Mouse (Mus musculus): ENCODE results near the gene Med13.
"Not testable (repeated sequence)": the region's sequence is repeated elsewhere in the genome, so short reads cannot be mapped to it uniquely, and the experiment has no call there.

The Med13 gene

DNA sequence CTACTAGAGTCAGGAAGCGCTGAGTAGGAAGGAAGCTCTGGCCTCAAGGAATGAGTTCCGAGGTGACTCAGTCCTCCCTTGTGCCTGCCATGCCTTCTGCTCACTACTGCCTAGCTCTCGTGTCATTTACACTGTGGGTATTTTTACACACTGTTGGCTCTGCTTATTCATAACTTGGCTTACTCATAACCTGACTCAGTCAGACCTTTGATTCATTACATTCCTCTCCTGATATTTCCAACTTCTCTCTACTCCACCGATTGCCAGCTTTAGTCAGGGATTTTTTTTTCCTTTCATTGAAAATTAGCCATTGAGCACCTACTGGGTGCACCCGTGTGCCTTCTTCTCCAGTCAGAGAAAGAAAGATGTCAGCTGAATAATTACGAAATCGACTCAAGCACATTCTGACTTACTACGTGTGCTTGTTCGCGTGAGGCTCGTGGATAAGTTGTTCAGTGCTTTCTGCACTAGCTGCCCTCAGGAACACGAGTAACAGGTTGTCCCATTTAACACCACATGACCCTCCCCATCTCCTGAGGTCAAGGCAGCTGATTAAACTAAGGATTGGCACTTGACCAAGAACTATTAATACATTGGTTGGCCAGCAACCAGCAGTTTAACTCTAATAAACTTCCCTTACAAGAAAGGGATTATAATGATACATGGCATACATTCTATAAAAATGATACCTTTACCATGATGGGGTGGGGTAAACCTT, 23.3 kb upstream of the Med13 start:
- no peak for DNase-seq (ENCODE audit: low read depth, low spot score)

DNA sequence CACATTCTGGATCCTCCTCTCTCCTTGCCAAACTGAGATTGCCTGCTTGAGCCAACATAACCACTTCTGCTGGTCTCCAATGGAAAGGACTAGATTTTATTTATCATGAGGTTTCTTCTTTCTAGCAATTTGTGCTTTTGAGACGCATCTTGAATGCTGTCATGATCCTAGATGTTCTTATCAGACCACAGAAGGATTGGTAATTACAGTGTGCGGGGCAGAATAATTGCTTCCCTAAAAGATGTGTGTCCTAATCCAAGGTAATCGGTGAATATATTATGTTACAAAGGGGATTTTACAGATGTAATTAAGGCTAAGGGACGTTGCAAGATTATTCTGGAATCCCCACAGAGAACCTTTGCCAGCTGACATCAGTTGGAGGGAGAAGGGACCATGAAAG, 21.6 kb upstream of the Med13 start:
- no peak for DNase-seq (ENCODE audit: low read depth, low spot score)

DNA sequence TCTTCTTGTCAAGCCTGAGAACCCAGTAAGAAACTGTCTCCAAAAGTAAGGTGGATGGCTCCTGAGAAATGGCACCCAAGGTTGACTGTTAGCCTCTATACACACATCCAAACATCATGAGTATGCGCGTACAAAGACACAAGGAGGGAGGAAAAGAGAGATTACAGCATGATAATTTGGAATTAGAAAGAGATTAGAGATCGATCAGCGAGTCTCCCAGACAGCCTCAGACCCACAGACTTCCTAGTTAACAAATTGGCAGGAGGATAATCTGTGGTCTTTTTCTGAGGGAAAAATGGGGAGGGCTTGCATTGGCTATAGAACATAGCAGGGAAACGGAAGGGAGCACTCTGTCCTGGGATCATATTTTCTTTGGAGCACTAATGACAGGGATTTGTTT, 20.4 kb upstream of the Med13 start:
- DNase-seq (ENCODE audit: low read depth, low spot score): no peak

DNA sequence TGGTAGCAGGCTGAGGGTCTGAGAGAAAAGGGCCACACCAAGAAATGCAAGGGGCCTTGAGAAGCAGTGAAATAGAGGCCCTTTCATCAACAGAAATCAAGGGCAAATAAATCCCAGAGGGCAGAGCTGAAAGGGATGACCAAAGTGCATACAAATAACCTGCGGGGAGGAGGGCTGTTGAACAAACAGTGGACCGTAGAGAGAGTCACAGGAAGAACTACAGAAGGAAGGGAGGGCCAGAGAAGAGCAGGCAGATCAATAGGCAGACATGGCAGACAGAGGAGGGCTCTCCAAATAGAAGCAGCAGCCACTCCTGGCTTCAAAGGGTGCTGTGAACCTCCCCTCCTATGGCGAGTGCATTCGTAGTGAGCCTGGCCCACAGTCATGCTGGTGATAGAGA, 19.3 kb upstream of the Med13 start:
- DNase-seq (ENCODE audit: low read depth, low spot score): no peak

DNA sequence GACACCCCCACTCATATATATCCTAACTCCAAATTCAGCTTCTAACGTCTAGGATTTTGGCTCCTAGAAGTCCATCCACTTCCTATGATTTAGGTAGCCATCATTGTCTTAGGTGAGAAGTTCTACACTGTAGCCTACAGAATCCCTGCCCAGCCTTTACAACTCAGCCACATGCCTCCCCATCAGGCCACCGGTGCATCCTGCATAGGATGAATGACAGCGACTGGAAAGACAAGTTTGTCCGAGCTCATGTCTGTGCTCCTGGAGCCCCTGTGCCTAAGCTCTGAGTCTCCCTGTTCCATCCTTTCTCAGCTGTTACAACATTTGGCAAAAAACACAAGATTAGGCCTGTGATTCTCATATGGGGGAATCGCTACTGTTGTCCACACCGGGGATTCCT, 17.7 kb upstream of the Med13 start:
- DNase-seq (ENCODE audit: low read depth, low spot score): no peak

DNA sequence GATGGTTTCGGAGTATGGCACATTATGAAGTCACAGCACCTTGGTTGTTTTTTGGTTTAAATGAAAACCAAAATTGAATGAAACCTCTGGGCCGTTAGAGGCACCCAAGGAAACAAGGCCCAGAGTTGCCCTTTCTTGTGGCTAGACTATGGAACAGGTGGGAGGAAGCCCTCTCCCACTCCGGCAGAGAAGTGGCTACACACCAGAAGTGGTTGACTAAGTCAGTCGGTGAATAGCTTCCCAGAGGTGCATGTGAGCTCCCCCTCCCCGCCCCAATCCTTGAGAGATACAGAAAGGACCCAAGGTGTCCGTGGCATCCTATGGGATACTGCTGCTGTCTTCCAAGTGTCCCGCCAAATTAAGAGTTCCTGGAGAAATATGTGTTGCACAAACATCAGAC, 13.9 kb upstream of the Med13 start:
- no peak for DNase-seq (ENCODE audit: low read depth, low spot score)

DNA sequence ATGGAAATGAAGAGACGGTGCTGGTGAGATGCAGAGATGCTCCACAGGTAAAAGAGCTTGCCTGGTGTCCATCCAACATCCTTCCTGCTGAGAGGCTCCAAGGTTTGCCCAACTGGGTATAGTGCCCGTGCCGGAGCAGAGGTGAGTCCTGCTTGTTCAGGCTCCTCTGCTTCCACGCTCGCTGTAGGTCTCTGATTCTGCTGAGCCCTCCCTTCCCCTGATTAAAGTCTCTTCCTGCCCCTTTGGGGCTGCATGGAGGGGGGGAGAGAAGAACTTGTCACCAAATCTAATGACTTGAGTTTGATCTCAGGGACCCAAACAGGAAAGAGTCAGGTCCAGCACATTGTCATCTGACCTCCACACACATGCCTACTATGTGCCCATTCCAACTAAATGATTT, 12.5 kb upstream of the Med13 start:
- DNase-seq (ENCODE audit: low read depth, low spot score): no peak

DNA sequence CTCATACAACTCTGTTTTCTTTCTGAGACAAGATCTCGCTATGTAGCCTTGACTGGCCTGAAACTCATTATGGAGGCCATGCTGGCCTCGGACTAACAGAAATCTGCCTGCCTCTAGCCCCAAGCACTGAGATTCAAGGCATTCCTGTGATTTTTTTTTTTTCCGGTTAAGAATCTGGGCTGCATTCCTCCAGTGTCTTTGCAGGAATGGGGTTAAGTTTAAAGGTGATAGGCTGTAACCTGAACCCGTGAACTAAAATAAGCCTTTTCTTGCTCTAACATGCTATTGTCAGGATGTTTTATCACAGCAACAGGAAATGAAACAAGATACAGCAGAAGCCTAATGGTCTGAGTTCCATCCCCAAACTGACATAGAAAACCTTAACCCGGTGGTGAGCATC, 11.6 kb upstream of the Med13 start:
- DNase-seq (ENCODE audit: low read depth, low spot score): peak; percentile 45

DNA sequence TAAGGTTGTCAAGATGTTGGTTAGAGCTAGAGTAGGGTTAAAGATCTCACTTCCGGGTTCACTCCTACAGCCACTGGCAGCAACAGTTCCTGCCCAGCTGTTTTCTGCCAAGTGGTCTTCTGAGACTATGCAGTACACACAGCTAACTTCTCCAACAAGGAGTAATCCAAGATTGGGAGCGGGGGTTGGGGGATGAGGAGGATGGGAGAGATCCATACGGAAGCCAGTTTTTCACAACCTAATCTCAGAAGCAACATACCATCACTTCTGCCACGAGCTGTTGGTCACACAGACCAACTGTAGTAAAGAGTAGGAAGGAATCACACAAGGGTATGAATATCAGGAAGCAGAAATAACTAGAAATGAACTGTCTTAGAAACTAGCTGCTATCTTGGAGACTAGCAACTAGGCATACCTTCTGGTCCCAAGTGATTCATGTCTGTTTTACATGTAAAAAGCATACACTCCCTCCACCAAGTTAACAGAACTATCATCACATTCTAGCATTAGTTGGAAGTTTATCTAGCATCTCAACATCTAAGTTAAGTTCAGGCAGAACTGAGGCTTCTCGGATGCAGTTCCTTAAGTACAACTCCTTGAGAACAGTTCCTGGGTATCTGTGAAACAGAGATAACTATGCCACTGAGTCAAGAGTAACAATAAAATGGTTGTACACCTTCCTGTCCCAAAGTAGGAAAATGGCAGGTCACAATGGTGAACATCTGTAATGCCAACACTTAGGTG, 7.5 kb upstream of the Med13 start:
- no peak for DNase-seq (ENCODE audit: low read depth, low spot score)

DNA sequence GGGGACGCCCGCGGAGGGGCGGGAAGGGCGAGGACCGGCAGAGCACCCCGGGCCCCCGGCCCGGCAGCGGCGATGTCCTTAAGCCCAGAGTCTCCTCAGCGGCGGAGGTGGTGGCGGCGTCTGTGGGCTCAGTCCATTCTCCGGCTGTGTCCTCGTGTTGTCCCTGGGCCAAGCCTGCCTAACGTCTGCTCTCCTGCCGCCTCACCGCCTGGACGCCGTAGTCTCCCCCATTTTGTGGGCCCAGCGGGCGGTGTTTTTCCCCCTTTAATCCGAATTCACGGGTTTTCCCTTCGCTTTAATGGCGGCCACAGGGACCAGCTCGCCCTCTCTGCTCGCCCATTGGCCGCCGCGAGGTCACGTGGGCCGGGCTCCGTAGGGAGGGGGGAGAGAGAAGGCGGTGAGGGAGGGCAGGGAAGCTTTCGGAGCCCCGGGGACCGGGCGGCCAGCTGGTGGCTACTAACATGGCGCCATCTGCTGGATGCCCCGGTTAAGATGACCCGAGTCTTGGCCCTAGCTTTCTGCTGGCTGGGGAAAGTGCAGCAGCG, 654 bp upstream of the Med13 start:
- peak; percentile 98 for DNase-seq (ENCODE audit: low read depth, low spot score)

DNA sequence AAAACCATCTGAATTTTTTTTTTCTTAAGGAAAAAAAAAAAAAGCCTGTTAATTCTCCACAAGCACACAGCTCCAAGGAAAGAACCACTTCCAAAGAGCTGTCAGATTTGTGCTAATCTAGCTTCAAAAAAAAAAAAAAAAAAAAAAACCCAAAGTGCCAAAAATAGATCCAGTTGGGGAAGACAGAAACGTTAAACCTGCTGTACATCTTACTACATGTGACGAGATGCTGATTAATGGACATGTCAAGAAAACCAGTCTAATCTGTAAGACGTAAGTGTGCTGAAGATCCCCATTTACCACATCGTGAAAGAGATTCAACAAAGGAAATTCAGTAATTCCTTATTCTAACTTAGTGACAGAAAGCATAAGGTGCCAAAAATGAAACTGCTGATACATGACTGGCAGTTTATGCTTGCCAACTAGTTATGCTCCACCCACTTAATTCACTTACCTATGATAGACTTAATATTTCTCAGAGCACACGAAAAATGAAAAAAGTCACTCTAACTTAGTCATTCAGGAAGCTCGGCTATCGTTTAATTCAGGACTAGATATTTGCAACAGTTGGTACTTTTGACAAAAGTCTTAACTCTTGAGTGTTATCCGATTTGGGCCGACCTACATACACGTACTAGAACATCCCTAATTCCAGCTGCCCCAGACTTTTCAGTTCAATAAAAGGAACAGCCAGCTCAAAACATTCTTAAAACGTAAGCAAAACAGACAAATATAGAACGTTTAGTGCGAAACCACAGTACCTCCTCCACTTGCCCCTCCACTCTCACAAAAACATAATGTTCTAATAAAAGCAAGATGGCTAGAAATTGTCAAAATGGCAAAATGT, 1.2 kb downstream of the Med13 start:
- no peak for DNase-seq (ENCODE audit: low read depth, low spot score)

DNA sequence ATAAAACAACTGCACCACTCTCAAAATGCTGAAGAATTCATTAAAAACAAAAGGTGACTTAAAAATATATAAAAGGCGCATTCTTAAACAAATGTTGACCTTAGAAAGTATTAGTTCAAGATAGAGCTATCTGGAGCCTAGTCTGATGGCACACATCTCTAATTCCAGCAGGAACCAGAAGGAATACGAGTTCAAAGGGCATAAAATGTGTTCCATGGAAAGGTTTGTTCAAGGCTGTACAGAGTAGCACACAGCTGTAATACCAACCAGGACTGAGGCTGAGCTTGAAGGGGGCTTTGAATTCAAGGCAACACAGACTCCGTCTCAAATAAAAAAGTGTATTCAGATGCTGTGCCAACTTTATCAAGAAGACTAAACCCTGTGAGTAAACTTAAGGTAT, 3.8 kb downstream of the Med13 start:
- DNase-seq (ENCODE audit: low read depth, low spot score): no peak

DNA sequence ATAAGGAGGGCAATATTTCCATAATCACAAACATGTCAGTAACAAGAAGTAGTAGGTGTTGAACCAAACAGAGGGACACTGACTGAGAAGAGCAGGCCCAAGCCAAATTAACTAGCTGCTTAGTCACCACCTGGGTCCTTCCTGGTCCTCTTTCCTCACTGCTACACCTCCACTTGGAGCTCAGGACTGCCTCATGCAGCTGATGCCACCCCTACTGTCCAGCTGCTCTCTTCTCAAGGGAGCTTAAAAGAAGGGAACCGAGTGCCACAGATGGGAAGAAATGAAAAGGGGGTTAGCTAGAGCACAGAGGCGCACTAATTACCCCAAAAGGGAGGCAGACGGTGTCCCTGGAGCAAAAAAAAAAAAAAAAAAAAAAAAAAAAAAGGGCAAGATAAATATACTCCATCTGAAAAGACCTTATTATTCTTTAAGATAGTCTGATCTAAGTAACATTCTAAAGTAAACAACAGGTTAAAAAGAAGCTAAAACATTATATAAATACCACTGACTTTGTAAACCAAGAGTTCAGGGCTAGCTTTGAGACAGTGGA, 5.6 kb downstream of the Med13 start:
- no peak for DNase-seq (ENCODE audit: low read depth, low spot score)

DNA sequence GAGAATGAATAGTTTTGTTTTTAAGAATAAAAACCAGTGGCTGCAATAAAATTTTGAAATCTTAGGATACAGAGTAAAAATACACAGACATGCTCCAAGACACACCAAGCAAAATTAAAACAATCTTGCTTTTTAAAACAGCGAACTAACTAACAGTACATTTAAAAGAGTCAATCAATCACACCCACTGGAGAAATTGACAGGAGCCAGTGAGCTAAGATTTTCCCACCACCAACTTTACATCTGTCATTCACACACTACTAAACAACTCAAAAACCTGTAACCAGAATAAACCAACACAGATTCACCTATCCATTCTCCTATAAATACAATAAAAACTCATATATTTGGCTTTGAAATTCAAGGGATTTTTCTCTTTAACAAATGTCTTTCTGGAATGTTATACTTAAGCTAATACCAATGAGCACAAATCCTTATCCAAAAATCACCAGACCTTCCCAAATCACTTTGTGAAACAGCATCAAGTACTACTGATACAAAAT, 6.7 kb downstream of the Med13 start:
- DNase-seq (ENCODE audit: low read depth, low spot score): no peak

DNA sequence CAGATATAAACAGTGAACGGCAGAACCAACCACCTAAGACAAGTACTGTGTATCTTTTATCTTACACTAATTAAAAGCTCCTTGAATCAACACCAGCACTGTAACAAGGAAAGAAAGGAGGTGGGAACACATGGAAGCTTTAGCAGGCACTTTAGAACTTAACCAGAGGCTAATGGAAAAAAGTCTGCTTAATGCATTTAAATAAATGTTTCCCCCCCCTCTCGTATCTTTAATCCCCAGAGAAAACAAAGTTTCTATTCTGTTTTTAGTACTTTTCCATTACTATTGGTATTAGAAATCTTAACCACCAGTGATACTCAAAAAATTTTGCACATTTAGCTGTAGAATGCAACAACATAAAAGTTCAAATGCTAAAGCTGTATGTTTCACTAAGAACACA, 8.1 kb downstream of the Med13 start:
- DNase-seq (ENCODE audit: low read depth, low spot score): no peak

DNA sequence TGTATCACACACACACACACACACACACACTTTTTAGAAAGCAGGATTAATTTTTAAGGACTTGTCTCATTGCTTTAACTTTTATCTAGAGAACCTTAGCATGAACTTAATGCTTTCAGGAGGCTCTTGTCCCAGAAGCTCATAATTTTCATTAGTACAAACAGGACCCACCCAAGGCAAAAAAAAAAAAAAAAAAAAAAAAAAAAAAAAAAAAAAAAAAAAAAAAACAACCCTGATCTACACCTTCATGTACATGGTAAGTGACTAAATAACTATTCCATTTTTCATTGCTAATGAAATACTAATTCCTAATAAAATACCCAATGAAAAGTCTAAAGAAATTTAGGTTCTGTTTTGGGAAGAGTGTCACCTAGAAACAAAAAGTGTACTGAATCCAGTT, 8.5 kb downstream of the Med13 start:
- no peak for DNase-seq (ENCODE audit: low read depth, low spot score)

DNA sequence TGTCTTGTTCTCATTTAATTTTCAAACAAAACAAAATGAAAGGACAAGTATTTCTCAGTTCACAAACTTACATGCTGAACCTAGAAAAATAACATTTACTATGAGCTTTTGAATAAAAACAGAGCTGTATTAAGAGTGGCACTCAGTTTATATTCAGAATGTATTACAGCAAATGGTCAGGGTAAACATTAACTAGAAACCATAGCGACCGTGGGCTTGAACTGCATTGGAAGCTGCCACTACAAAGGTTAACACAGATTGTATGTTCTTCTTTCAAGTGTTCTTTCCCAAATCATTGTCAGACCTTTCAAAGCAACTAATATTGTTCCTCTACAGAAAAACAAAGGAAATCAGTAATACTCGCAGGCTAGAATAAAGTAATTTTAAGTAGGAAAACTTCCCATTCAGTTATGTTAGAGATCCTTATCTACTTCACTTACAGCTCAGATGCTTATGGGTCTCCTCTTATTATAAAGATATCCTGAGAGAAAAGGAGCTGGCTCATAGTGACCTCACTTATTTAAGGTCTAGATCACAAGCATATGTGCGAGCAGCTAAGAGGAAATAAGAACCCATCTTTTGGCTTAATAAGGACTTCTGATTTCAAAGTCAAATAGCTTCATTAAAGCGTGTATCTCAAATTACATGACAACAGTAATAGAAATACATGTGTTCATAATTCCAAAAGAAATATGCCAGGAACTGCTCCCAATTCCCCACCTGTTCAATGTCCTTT, 9.8 kb downstream of the Med13 start:
- no peak for DNase-seq (ENCODE audit: low read depth, low spot score)

DNA sequence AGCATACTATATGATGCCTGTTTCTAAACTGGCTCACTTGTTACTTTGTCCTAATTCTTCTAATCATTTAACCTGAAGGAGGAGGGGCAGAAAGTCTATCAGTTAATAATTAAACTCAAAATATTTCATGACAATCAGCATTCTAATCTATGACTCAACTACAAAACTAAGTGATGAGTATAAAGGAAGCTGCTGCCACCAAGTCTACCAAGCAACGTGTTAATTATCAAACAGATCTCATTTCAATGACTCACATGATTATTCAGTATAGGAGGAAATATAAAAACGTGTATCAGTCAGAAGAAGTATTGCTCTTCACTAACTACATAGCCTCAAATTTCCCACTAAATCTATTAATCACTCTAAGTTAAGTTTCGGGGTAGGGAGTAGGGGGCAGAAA, 10.9 kb downstream of the Med13 start:
- DNase-seq (ENCODE audit: low read depth, low spot score): no peak

DNA sequence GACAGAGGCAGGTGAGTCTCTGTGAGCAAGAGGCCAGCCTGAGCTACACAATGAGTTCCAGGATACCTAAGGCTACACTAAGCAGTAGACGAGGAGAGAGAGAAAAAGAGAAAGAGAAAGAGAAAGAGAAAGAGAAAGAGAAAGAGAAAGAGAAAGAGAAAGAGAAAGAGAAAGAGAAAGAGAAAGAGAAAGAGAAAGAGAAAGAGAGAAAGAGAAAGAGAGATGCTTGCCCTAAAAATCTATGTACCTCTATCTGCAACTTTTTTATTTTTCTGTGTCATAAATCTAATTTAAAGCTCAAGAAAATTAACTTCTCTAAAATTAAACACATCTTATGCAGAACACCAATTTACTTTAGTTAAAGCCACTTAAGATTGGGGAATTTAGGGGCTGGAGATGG, 12.5 kb downstream of the Med13 start:
- DNase-seq (ENCODE audit: low read depth, low spot score): not testable (repeated sequence)

DNA sequence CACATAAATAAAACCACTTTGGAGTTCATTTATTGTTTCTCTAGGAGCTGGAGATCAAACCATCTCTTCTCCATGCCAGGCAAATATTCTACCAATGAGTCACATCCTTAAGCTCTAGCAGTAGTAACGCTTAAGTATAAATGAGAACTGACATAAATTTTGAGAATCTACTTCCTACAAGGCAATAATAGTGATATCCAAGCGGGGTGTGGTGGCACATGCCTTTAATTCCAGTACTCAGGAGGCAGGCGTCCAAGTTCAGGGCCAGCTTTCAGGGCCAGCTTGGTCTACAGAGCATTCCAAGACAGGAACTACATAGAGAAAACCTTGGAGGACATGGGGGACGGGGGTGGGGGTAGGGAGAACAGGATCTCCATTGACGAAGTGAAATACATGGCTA, 33.2 kb downstream of the Med13 start:
- no peak for DNase-seq (ENCODE audit: low read depth, low spot score)

DNA sequence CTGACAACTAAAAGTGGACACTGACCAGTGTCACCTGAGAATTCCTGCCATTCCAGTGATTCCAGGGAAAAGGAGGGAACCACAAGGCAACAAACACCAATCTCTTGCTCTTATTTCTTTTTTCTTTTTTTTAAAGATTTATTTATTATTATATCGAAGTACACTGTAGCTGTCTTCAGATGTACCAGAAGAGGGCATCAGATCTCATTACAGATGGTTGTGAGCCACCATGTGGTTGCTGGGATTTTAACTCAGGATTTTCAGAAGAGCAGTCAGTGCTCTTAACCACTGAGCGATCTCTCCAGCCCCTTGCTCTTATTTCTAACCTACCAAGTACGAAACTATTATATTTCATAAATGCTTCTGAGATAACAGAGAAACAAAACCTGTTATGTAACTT, 42.4 kb downstream of the Med13 start:
- DNase-seq (ENCODE audit: low read depth, low spot score): not testable (repeated sequence)

Data from mesoderm, embryonic 11.5 days (tissue).